Mouse (Mus musculus) gastrocnemius, adult 8-10 months (tissue): Measurements from ENCODE around the gene Stk40. TPM values are rescaled to one million over a fixed set of nuclear protein-coding genes. Genes with fewer than 3 reads are reported as not detected.

ENCODE experiments used
- total RNA-seq, 4 experiments: library from RNA; stranded (reverse); gene quantifications; 2 replicates each; pipeline ENCODE4 v1.2.4; 2022

Gene Stk40
- total RNA-seq, 4 experiments from 2014 or later: 122 to 135 (median 128) TPM

Other genes starting within 250 kb of the Stk40 start
- under 1 TPM; 0.10 to 0.44 (median 0.36) TPM for gene Csf3r, start 79.4 kb upstream of the Stk40 start, total RNA-seq
- 10 to 100 TPM; 62.8 to 70.5 (median 66.0) TPM for gene Mrps15, start 57.0 kb upstream of the Stk40 start, total RNA-seq
- 1 to 10 TPM; 1.2 to 3.2 (median 2.9) TPM for gene Oscp1, start 45.4 kb upstream of the Stk40 start, total RNA-seq
- 10 to 100 TPM in 1 of 4 experiments, 1 to 10 TPM in 3; 8.8 to 10.9 (median 9.4) TPM for gene Lsm10, start 7.3 kb upstream of the Stk40 start, total RNA-seq
- gene Eva1b, start 43.8 kb downstream of the Stk40 start, total RNA-seq: 1 to 10 TPM; 2.0 to 4.9 (median 2.6) TPM
- under 1 TPM; 0.46 to 0.86 (median 0.68) TPM for gene Sh3d21, start 59.5 kb downstream of the Stk40 start, total RNA-seq
- 100 to 1,000 TPM in 3 of 4 experiments, 10 to 100 TPM in 1; 95.8 to 107 (median 105) TPM for gene Thrap3, start 98.8 kb downstream of the Stk40 start, total RNA-seq
- 100 to 1,000 TPM; 138 to 195 (median 173) TPM for gene Map7d1, start 152.4 kb downstream of the Stk40 start, total RNA-seq
- 10 to 100 TPM; 19.7 to 23.2 (median 22.3) TPM for gene Trappc3, start 158.4 kb downstream of the Stk40 start, total RNA-seq
- gene Col8a2, start 182.8 kb downstream of the Stk40 start, total RNA-seq: 1 to 10 TPM in 2 of 4 experiments, under 1 TPM in 2; 0.46 to 1.6 (median 1.1) TPM
- 1 to 10 TPM; 8.1 to 9.5 (median 9.0) TPM for gene Adprhl2, start 217.7 kb downstream of the Stk40 start, total RNA-seq
- under 1 TPM in 3 of 4 experiments, not detected in 1; 0.17 to 0.87 (median 0.40) TPM for gene Tekt2, start 221.7 kb downstream of the Stk40 start, total RNA-seq